Mouse (Mus musculus) forebrain, embryonic 16.5 days (tissue): ENCODE measurements around the gene Extl1. TPM values are rescaled to one million over a fixed set of nuclear protein-coding genes. Genes with fewer than 3 reads are reported as not detected.
"Not testable (repeated sequence)": the region's sequence is repeated elsewhere in the genome, so short reads cannot be mapped to it uniquely, and the experiment has no call there.

ENCODE experiments used
- ATAC-seq: fragments of 200-750 bp; cut with Nextera tagmentation; 2 replicates; pipeline ENCODE4 v1.8.0; 2017; ENCODE audit warnings: mild to moderate bottlenecking, moderate library complexity
- H3K27ac ChIP-seq: fragments of 300-500 bp; sonication (generic); 2 replicates; pipeline ENCODE4 v1.5.1; 2014; ENCODE audit warnings: low read length, control low read depth
- H3K27me3 ChIP-seq: fragments of 300-500 bp; sonication (generic); replicated peaks from 2 replicates; pipeline ENCODE4 v1.6.1; 2014; ENCODE audit warnings: low read length; ENCODE audit not compliant: control insufficient read depth, insufficient read depth
- H3K36me3 ChIP-seq: fragments of 300-500 bp; sonication (generic); 2 replicates; pipeline ENCODE4 v1.6.1; 2014; ENCODE audit not compliant: control insufficient read depth, insufficient read depth
- H3K4me1 ChIP-seq: fragments of 300-500 bp; sonication (generic); replicated peaks from 2 replicates; pipeline ENCODE4 v1.6.1; 2014; ENCODE audit warnings: low read length; ENCODE audit not compliant: control insufficient read depth, insufficient read depth
- H3K4me2 ChIP-seq: fragments of 300-500 bp; sonication (generic); 2 replicates; pipeline ENCODE4 v1.6.1; 2014; ENCODE audit warnings: mild to moderate bottlenecking, low read length, control low read depth
- H3K4me3 ChIP-seq: fragments of 300-500 bp; sonication (generic); replicated peaks from 2 replicates; pipeline ENCODE4 v1.5.1; 2014; ENCODE audit warnings: mild to moderate bottlenecking, low read length, control low read depth
- H3K9ac ChIP-seq: fragments of 300-500 bp; sonication (generic); replicated peaks from 2 replicates; pipeline ENCODE4 v1.6.1; 2014; ENCODE audit warnings: low read depth, low read length, control low read depth
- H3K9me3 ChIP-seq: fragments of 300-500 bp; sonication (generic); 2 replicates; pipeline ENCODE4 v1.6.1; 2016; ENCODE audit warnings: low read length; ENCODE audit not compliant: control insufficient read depth
- WGBS: fragments of 180-500 bp; shearing (Covaris S2); extraction: QIAGEN DNeasy Blood & Tissue Kit; methylation state at CpG from one replicate; pipeline ENCODE4 v1.1.7; 2014; 5-methylcytosine and 5-hydroxymethylcytosine counted together
- polyA plus RNA-seq: library from polyadenylated mRNA; unstranded; fragments of >200 nt; fragmentation: Nextera tagmentation; extraction: Ambion mirVana; gene quantifications from 2 replicates; pipeline ENCODE4 v1.2.1, GENCODE M21; 2015

Gene Extl1
- polyA plus RNA-seq, 1 experiment from 2014 or later = 0.56 TPM

- no peak overlapping the region for H3K27ac ChIP-seq
- peaks cover 11% of the 10 kb centered on the region for H3K27me3 ChIP-seq
- 82% methylated on average over 5 of the region's 5 CpGs for WGBS
- peaks cover 1% of the 10 kb centered on the region; the same call in 1 of the 2 replicates for H3K4me1 ChIP-seq
- H3K4me2 ChIP-seq = no peak overlapping the region
- no peak overlapping the region for H3K9ac ChIP-seq
- no peak for ATAC-seq
- H3K9me3 ChIP-seq = no peaks in the 10 kb centered on the region
- H3K4me3 ChIP-seq = no peak overlapping the region
- no peaks in the 10 kb centered on the region for H3K36me3 ChIP-seq
Measured at GRCm38 (mm10) chr4:134348545-134348944, 35.1 kb downstream of the Extl1 start.

GRCm38 (mm10) chr4:134348078-134348477 is 35.6 kb downstream of the Extl1 start:
- H3K4me2 ChIP-seq = no peak overlapping the region
- H3K9ac ChIP-seq = no peak overlapping the region
- H3K27me3 ChIP-seq = peaks cover 16% of the 10 kb centered on the region
- H3K27ac ChIP-seq = no peak overlapping the region
- no peaks in the 10 kb centered on the region for H3K9me3 ChIP-seq
- no peak for ATAC-seq
- H3K4me1 ChIP-seq = peaks cover 6% of the 10 kb centered on the region
- no peak overlapping the region for H3K4me3 ChIP-seq
- 71% methylated on average over 11 of the region's 11 CpGs for WGBS
- no peaks in the 10 kb centered on the region for H3K36me3 ChIP-seq

GRCm38 (mm10) chr4:134345802-134346201 is 37.8 kb downstream of the Extl1 start:
- Histone ChIP-seq H3K27me3 (peaks cover 29% of the 10 kb centered on the region), H3K9me3 (no peaks in the 10 kb centered on the region)
- no peak for ATAC-seq

GRCm38 (mm10) chr4:134344620-134345019 is 39.0 kb downstream of the Extl1 start:
- Histone ChIP-seq H3K27me3 (peaks cover 29% of the 10 kb centered on the region), H3K4me3 (no peak overlapping the region), H3K4me2 (no peak overlapping the region), H3K36me3 (no peaks in the 10 kb centered on the region), H3K9ac (no peak overlapping the region), H3K9me3 (no peaks in the 10 kb centered on the region), H3K4me1 (peaks cover 8% of the 10 kb centered on the region), H3K27ac (no peak overlapping the region)
- 39% methylated on average over 3 of the region's 3 CpGs for WGBS
- ATAC-seq = no peak

More at GRCm38 (mm10) chr4:134345802-134346201, 37.8 kb downstream of the Extl1 start:
- Histone ChIP-seq H3K9ac (no peak overlapping the region), H3K4me2 (no peak overlapping the region), H3K36me3 (no peaks in the 10 kb centered on the region), H3K27ac (no peak overlapping the region), H3K4me3 (no peak overlapping the region), H3K4me1 (peaks cover 8% of the 10 kb centered on the region)
- WGBS = 91% methylated on average over 15 of the region's 15 CpGs

- no peak within 1 kb of the TSS for H3K9ac ChIP-seq
- peaks cover 8% of the 10 kb centered on the region for H3K4me1 ChIP-seq
- 4% methylated on average over 61 of the region's 61 CpGs for WGBS
- H3K27me3 ChIP-seq = peaks cover 29% of the 10 kb centered on the region
- ATAC-seq = no peak
- no peak within 1 kb of the TSS for H3K27ac ChIP-seq
- peak within 1 kb of the TSS; percentile 17 for H3K4me3 ChIP-seq
- no peaks in the 10 kb centered on the region for H3K9me3 ChIP-seq
- peak within 1 kb of the TSS; percentile 21; the same call in 1 of the 2 replicates for H3K4me2 ChIP-seq
- H3K36me3 ChIP-seq = no peaks in the 10 kb centered on the region
Measured at GRCm38 (mm10) chr4:134343071-134344031, 40.3 kb downstream of the Extl1 start, which contains the start of gene Slc30a2. Gene Slc30a2 (plus strand): TSS chr4:134343181.

DNA sequence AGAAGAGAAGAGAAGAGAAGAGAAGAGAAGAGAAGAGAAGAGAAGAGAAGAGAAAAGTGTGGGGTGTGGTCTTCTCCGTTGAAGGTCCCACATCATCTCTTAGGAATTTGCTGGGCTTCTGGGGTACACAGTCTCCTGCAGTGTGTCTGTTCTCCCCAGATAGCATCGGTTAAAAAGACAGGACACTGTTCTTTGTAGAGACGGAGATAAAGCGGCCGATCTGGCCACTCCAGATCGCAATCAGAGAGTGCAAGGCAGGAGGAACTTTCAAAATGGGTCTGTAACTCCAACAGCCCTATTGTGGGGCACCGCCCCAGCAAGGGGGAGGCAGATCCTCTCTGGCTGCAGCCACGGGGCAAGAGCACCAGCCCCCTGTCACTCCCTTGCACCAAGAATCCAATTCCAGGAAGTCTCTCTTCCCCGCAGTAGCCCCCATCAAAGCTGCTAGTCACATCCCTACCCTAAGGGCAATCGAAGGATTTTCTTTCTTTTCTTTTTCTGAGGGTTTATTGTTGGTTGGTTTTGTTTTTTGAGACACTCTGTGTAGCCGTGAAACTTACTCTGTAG is 41.4 kb downstream of the Extl1 start:
- Histone ChIP-seq H3K4me3 (no peak overlapping the region), H3K36me3 (no peaks in the 10 kb centered on the region), H3K9ac (no peak overlapping the region), H3K4me1 (peaks cover 8% of the 10 kb centered on the region), H3K4me2 (no peak overlapping the region), H3K9me3 (no peaks in the 10 kb centered on the region), H3K27ac (no peak overlapping the region), H3K27me3 (peaks cover 29% of the 10 kb centered on the region)
- no peak for ATAC-seq
- WGBS = 40% methylated on average over 11 of the region's 11 CpGs

DNA sequence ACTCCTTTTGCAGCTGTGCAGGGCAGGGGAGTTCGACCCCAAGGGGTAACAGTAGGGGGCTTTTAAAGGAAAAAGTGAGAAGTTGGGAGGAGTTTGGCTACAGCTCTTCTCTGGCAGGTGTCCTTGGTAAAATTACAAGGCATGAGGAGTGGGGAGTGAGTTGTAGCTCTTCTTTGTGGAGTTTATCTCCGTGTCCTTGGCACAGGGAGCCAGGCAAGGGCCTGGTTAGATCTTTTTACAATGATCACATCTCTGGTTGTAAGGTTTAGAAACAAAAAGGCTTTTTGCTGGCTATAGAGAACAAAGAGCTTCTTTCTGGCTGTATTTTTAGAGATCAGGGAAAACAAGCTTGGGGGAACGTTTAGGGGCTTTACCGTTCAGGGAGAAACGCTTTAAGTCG is 42.4 kb downstream of the Extl1 start:
- not testable (repeated sequence) for H3K9me3 ChIP-seq, H3K4me2 ChIP-seq, H3K4me3 ChIP-seq, H3K36me3 ChIP-seq, H3K4me1 ChIP-seq, ATAC-seq, H3K27ac ChIP-seq, H3K9ac ChIP-seq
- peaks cover 29% of the 10 kb centered on the region for H3K27me3 ChIP-seq
- 56% methylated on average over 6 of the region's 6 CpGs for WGBS

DNA sequence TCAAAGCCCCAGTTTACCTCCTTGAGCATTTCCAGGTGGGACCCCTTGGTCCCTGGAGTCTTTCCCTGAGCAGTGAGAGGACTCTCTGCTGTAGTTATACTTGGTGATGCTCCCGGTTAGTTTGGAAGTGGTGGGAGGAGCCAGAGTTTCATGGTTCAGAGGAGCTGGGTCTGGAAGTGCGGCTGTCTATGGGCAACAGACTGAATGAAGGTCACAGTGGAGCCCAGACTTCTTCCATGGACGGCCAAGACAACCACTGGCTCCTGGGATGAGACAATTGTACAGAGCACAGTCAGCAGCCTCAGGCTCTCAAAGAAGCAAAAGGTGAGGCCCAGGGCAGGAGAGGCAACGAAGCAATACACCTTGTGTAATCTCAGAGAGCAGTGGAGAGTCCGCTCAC is 53.4 kb downstream of the Extl1 start:
- H3K9me3 ChIP-seq = no peaks in the 10 kb centered on the region
- H3K4me1 ChIP-seq = no peaks in the 10 kb centered on the region
- H3K36me3 ChIP-seq = no peaks in the 10 kb centered on the region
- no peak for ATAC-seq
- no peak overlapping the region for H3K4me3 ChIP-seq
- 72% methylated on average over 5 of the region's 5 CpGs for WGBS
- no peaks in the 10 kb centered on the region for H3K27me3 ChIP-seq
- H3K4me2 ChIP-seq = no peak overlapping the region
- H3K27ac ChIP-seq = no peak overlapping the region
- H3K9ac ChIP-seq = no peak overlapping the region

DNA sequence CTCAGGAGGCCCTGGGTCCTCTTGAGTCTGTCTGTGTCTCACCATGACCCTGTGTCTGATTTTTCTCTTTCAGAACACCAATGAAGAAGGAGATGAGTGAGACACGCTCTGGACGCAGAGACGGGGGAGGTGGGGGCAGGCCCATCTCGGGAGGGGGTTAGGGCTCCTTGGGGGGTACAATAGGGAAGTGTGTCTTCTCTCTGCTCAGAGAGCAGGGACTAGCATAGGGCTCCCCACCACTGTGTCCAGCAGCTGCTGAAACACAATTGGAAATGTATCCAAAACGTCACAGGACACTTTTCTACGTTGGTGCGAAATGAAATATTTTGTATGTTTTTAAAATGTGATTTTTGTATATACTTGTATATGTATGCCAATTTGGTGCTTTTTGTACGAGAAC is 54.8 kb downstream of the Extl1 start:
- Histone ChIP-seq H3K9ac (no peak overlapping the region), H3K36me3 (no peaks in the 10 kb centered on the region), H3K27me3 (no peaks in the 10 kb centered on the region), H3K4me1 (no peaks in the 10 kb centered on the region), H3K4me3 (no peak overlapping the region), H3K27ac (no peak overlapping the region), H3K4me2 (no peak overlapping the region), H3K9me3 (no peaks in the 10 kb centered on the region)
- no peak for ATAC-seq
- 85% methylated on average over 8 of the region's 8 CpGs for WGBS
